Mouse (Mus musculus) embryonic facial prominence, embryonic 14.5 days (tissue): ENCODE data around the gene Camkk2. TPM values are rescaled to one million over a fixed set of nuclear protein-coding genes. Genes with fewer than 3 reads are reported as not detected.
A peak's percentile ranks its signal among the peaks of the same experiment; 100 is the strongest.

Experiments
- ATAC-seq: fragments of 200-750 bp; cut with Nextera tagmentation; 2 replicates; pipeline ENCODE4 v1.8.0; 2017; ENCODE audit warnings: low read depth, moderate number of reproducible peaks, moderate TSS enrichment
- DNase-seq: peaks from one replicate; pipeline ENCODE4 v3.0.0-alpha.2; 2015; ENCODE audit warnings: low spot score
- H3K27ac ChIP-seq: fragments of 300-500 bp; sonication (generic); replicated peaks from 2 replicates; pipeline ENCODE4 v1.5.1; 2014; ENCODE audit warnings: low read depth, mild to moderate bottlenecking, low read length, moderate library complexity
- H3K27me3 ChIP-seq: fragments of 300-500 bp; sonication (generic); replicated peaks from 2 replicates; pipeline ENCODE4 v1.6.1; 2014; ENCODE audit warnings: low read length; ENCODE audit not compliant: control insufficient read depth, insufficient read depth
- H3K36me3 ChIP-seq: fragments of 300-500 bp; sonication (generic); 2 replicates; pipeline ENCODE4 v1.6.1; 2014; ENCODE audit warnings: low read length, mixed read lengths; ENCODE audit not compliant: control insufficient read depth, insufficient read depth
- H3K4me1 ChIP-seq: fragments of 300-500 bp; sonication (generic); 2 replicates; pipeline ENCODE4 v1.6.1; 2014; ENCODE audit warnings: antibody characterized with exemption, low read length; ENCODE audit not compliant: control insufficient read depth, insufficient read depth
- H3K4me2 ChIP-seq: fragments of 300-500 bp; sonication (generic); 2 replicates; pipeline ENCODE4 v1.6.1; 2014; ENCODE audit warnings: low read depth, mild to moderate bottlenecking, low read length, moderate library complexity, mixed read lengths
- H3K4me3 ChIP-seq: fragments of 300-500 bp; sonication (generic); 2 replicates; pipeline ENCODE4 v1.5.1; 2014; ENCODE audit warnings: low read depth, mild to moderate bottlenecking, low read length
- H3K9ac ChIP-seq: fragments of 300-500 bp; sonication (generic); 2 replicates; pipeline ENCODE4 v1.6.1; 2014; ENCODE audit warnings: low read depth, mild to moderate bottlenecking, low read length, moderate library complexity, mixed read lengths
- H3K9me3 ChIP-seq: fragments of 300-500 bp; sonication (generic); 2 replicates; pipeline ENCODE4 v1.6.1; 2016; ENCODE audit warnings: low read length; ENCODE audit not compliant: control insufficient read depth
- WGBS: fragments of 180-500 bp; shearing (Covaris S2); extraction: QIAGEN DNeasy Blood & Tissue Kit; methylation state at CpG from one replicate; pipeline ENCODE4 v1.1.7; 2014; 5-methylcytosine and 5-hydroxymethylcytosine counted together
- polyA plus RNA-seq: library from polyadenylated mRNA; unstranded; fragments of >200 nt; fragmentation: Nextera tagmentation; extraction: Ambion mirVana; gene quantifications from 2 replicates; pipeline ENCODE4 v1.2.1, GENCODE M21; 2014

Camkk2 gene
- polyA plus RNA-seq, 1 experiment from 2014 or later: 27.7 TPM

- ATAC-seq (no peak), DNase-seq (no peak)
- no peak overlapping the region for H3K27ac ChIP-seq
- H3K9me3 ChIP-seq: no peaks in the 10 kb centered on the region
- no peaks in the 10 kb centered on the region for H3K4me1 ChIP-seq
- no peaks in the 10 kb centered on the region for H3K27me3 ChIP-seq
- H3K4me3 ChIP-seq: no peak overlapping the region
- H3K4me2 ChIP-seq: no peak overlapping the region
- peaks cover 67% of the 10 kb centered on the region for H3K36me3 ChIP-seq
- H3K9ac ChIP-seq: no peak overlapping the region
- WGBS: 83% methylated on average over 2 of the region's 2 CpGs
These were observed 9.5 kb upstream of the Camkk2 start for GRCm38 (mm10) chr5:122788696-122789095.

DNA sequence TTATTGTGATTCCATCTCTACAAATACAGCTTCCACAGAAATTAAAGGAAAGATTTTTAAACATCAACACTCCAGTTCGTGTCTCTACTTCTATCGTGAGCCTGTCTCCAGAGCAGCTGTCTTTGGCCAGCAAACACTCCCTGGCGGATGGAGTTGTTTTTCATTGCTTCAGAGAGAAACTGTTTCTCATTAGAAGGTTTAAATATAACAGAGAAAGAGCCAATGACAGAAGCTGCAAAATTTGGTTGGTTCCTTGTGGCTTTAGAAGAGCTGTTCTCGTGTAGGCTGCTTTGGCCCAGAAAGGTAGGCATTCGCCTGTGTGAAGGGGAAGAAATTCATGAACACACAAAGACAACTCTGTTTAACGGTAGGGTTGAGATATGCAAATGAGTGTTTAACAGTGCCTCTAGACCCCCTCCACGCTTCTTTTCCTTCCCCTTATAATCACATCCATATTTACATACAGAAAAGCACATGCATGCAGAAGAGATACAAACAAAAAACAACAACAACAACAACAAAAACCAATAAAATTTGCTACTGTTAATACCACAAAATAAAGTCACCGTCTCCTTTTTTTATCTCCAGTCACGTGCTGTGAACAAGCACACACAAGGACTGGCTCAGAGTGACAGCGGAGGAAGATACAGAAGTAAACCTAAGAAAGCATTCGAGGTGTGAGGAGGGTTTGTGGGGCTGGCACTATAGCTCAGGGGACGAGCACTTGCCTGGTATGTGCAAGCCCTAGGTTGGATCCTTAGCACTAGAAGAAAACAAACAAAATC, 7.0 kb upstream of the Camkk2 start:
- no peak overlapping the region for H3K9ac ChIP-seq
- DNase-seq (peak; percentile 81), ATAC-seq (peak; percentile 34; the same call in 1 of the 2 replicates)
- H3K36me3 ChIP-seq: peaks cover 47% of the 10 kb centered on the region
- no peaks in the 10 kb centered on the region for H3K27me3 ChIP-seq
- H3K27ac ChIP-seq: peak overlapping the region; percentile 35
- H3K4me1 ChIP-seq: no peaks in the 10 kb centered on the region
- no peak overlapping the region for H3K4me3 ChIP-seq
- WGBS: 50% methylated on average over 12 of the region's 12 CpGs
- no peak overlapping the region for H3K4me2 ChIP-seq
- no peaks in the 10 kb centered on the region for H3K9me3 ChIP-seq

DNA sequence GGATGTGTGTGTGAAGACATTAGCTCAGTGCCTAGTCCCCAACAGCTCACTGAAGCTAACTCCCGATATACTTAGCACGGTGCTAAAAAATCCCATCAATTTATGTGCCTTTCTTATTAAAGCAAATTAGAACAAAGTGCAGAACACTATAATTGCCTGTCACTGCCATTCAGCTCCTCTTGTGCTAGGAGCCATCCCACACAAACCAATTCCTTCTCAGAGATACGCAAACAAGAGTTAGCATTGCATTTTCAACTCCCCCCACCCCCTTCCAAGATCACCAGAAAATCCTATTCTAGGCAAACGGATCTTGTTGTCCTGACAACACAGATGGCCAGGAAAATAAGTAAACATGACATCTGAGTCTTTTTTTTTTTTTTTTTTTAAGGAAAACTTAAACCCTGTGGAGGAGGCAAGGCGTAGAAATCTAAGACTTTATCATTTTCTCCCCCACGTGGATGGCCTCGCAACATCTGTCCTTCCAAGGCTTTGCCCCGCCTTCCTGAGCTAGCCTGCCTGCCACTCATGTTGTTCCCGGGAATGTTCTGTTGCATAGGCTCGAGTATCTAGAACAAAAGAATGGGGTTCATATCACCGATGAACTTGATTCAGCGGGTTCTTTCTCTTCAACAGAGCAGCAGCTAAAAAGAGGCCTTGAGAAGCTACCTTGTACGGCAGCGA, 4.7 kb upstream of the Camkk2 start:
- no peaks in the 10 kb centered on the region for H3K9me3 ChIP-seq
- 49% methylated on average over 14 of the region's 14 CpGs for WGBS
- no peak for ATAC-seq
- no peaks in the 10 kb centered on the region for H3K27me3 ChIP-seq
- peaks cover 3% of the 10 kb centered on the region; the same call in 1 of the 2 replicates for H3K4me1 ChIP-seq
- H3K36me3 ChIP-seq: peaks cover 25% of the 10 kb centered on the region
- no peak overlapping the region for H3K27ac ChIP-seq
- peak; percentile 42 for DNase-seq
- H3K4me2 ChIP-seq: no peak overlapping the region
- H3K4me3 ChIP-seq: no peak overlapping the region
- H3K9ac ChIP-seq: no peak overlapping the region

GRCm38 (mm10) chr5:122782066-122782465, 2.9 kb upstream of the Camkk2 start:
- Histone ChIP-seq H3K27me3 (no peaks in the 10 kb centered on the region), H3K4me1 (peaks cover 3% of the 10 kb centered on the region; the same call in 1 of the 2 replicates), H3K27ac (no peak overlapping the region), H3K9ac (no peak overlapping the region), H3K36me3 (peaks cover 7% of the 10 kb centered on the region), H3K9me3 (no peaks in the 10 kb centered on the region), H3K4me3 (no peak overlapping the region), H3K4me2 (no peak overlapping the region)
- ATAC-seq: no peak
- 62% methylated on average over 1 of the region's 1 CpGs for WGBS
- no peak for DNase-seq

- WGBS: 85% methylated on average over 16 of the region's 19 CpGs
- Histone ChIP-seq H3K4me2 (no peak overlapping the region), H3K9me3 (no peaks in the 10 kb centered on the region), H3K4me1 (peaks cover 3% of the 10 kb centered on the region; the same call in 1 of the 2 replicates), H3K36me3 (no peaks in the 10 kb centered on the region), H3K27ac (no peak overlapping the region), H3K27me3 (no peaks in the 10 kb centered on the region), H3K9ac (no peak overlapping the region), H3K4me3 (no peak overlapping the region)
- no peak for DNase-seq
- no peak for ATAC-seq
These were observed 1.7 kb upstream of the Camkk2 start for GRCm38 (mm10) chr5:122780791-122781432.

- H3K36me3 ChIP-seq: no peaks in the 10 kb centered on the region
- no peak for DNase-seq
- 5% methylated on average over 11 of the region's 55 CpGs for WGBS
These were observed 680 bp downstream of the Camkk2 start for GRCm38 (mm10) chr5:122778231-122779226.

GRCm38 (mm10) chr5:122777322-122777721, 1.9 kb downstream of the Camkk2 start:
- Histone ChIP-seq H3K4me1 (peaks cover 3% of the 10 kb centered on the region; the same call in 1 of the 2 replicates), H3K27me3 (no peaks in the 10 kb centered on the region), H3K36me3 (no peaks in the 10 kb centered on the region), H3K27ac (no peak overlapping the region), H3K4me3 (no peak overlapping the region), H3K9ac (no peak overlapping the region), H3K4me2 (no peak overlapping the region), H3K9me3 (no peaks in the 10 kb centered on the region)
- 47% methylated on average over 2 of the region's 2 CpGs for WGBS
- ATAC-seq (no peak), DNase-seq (no peak)

More at GRCm38 (mm10) chr5:122778231-122779226, 680 bp downstream of the Camkk2 start:
- Histone ChIP-seq H3K27ac (peak overlapping the region; percentile 88; the same call in 1 of the 2 replicates), H3K4me2 (peak overlapping the region; percentile 98), H3K27me3 (no peaks in the 10 kb centered on the region), H3K4me1 (peaks cover 3% of the 10 kb centered on the region; the same call in 1 of the 2 replicates), H3K9me3 (no peaks in the 10 kb centered on the region), H3K4me3 (peak overlapping the region; percentile 78), H3K9ac (peak overlapping the region; percentile 87)
- ATAC-seq: peak; percentile 56
